Mouse (Mus musculus) myocyte (in vitro differentiated cells): ENCODE measurements around the gene 1700021F07Rik. TPM values are rescaled to one million over a fixed set of nuclear protein-coding genes. Genes with fewer than 3 reads are reported as not detected.

ENCODE experiments used
- H3K27me3 ChIP-seq: one replicate; pipeline ENCODE4 v1.6.1; 2011; ENCODE audit not compliant: control insufficient read depth, insufficient read depth, insufficient read length
- H3K36me3 ChIP-seq: one replicate; pipeline ENCODE4 v1.6.1; 2011; ENCODE audit not compliant: control insufficient read depth, insufficient read depth
- H3K4me2 ChIP-seq: one replicate; pipeline ENCODE4 v1.6.1; 2011; ENCODE audit warnings: low read depth, control low read depth
- H3K4me3 ChIP-seq: one replicate; pipeline ENCODE4 v1.5.1; 2011; ENCODE audit warnings: mild to moderate bottlenecking, control low read depth, moderate library complexity
- H3K79me2 ChIP-seq: one replicate; pipeline ENCODE4 v1.6.1; 2011; ENCODE audit not compliant: control insufficient read depth, insufficient read depth
- H3ac ChIP-seq: one replicate; pipeline ENCODE4 v1.6.1; 2011; ENCODE audit not compliant: control insufficient read depth, insufficient read length
- CEBPB ChIP-seq: IDR thresholded peaks from 2 replicates; pipeline ENCODE4 v1.6.1; 2011; ENCODE audit warnings: mild to moderate bottlenecking, moderate library complexity; ENCODE audit not compliant: poor library complexity, insufficient read depth, severe bottlenecking
- E2F4 ChIP-seq: IDR thresholded peaks from one replicate; pipeline ENCODE4 v1.6.1; 2011; ENCODE audit warnings: mild to moderate bottlenecking, control low read depth, moderate library complexity; ENCODE audit not compliant: insufficient read depth
- MAX ChIP-seq: IDR thresholded peaks from one replicate; pipeline ENCODE4 v1.6.1; 2011; ENCODE audit warnings: low read depth, mild to moderate bottlenecking, control low read depth
- MYOD1 ChIP-seq, 3 experiments: IDR thresholded peaks; one replicate each; pipeline ENCODE4 v1.6.1; 2011; ENCODE audit warnings: control low read depth in 2 of 3, low read depth in 2 of 3, mild to moderate bottlenecking in 2 of 3, moderate library complexity in 1 of 3; ENCODE audit not compliant: insufficient read length in 2 of 3, control insufficient read depth in 1 of 3
- MYOG ChIP-seq, 3 experiments: IDR thresholded peaks; one replicate each; pipeline ENCODE4 v1.6.1; 2011; ENCODE audit warnings: control low read depth in 2 of 3, low read depth in 2 of 3, mild to moderate bottlenecking in 2 of 3; ENCODE audit not compliant: insufficient read length in 2 of 3, control insufficient read depth in 1 of 3, insufficient read depth in 1 of 3
- POLR2A ChIP-seq: IDR thresholded peaks from one replicate; pipeline ENCODE4 v1.6.1; 2011; ENCODE audit warnings: low read depth, mild to moderate bottlenecking, control low read depth, moderate library complexity; ENCODE audit not compliant: insufficient read length
- POLR2AphosphoS2 ChIP-seq: IDR thresholded peaks from one replicate; pipeline ENCODE4 v1.6.1; 2011; ENCODE audit warnings: low read depth, control low read depth; ENCODE audit not compliant: insufficient read length
- REST ChIP-seq: IDR thresholded peaks from one replicate; pipeline ENCODE4 v1.6.1; 2011; ENCODE audit warnings: mild to moderate bottlenecking, control low read depth, moderate library complexity; ENCODE audit not compliant: insufficient read depth, insufficient read length
- SRF ChIP-seq: IDR thresholded peaks from one replicate; pipeline ENCODE4 v1.6.1; 2011; ENCODE audit warnings: low read depth; ENCODE audit not compliant: control insufficient read depth, insufficient read length
- TCF12 ChIP-seq: IDR thresholded peaks from one replicate; pipeline ENCODE4 v1.6.1; 2011; ENCODE audit warnings: mild to moderate bottlenecking, control low read depth; ENCODE audit not compliant: poor library complexity, insufficient read depth, severe bottlenecking
- TCF3 ChIP-seq: IDR thresholded peaks from one replicate; pipeline ENCODE4 v1.6.1; 2011; ENCODE audit warnings: low read depth, control low read depth; ENCODE audit not compliant: insufficient read length
- USF1 ChIP-seq: IDR thresholded peaks from one replicate; pipeline ENCODE4 v1.6.1; 2011; ENCODE audit warnings: low read depth, mild to moderate bottlenecking, control low read depth, moderate library complexity
- polyA plus RNA-seq: library from polyadenylated mRNA; unstranded; fragments of >200 nt; fragmentation: generic; extraction: Trizol; gene quantifications from one replicate; pipeline ENCODE4 v1.2.1, GENCODE M21; 2012; ENCODE audit warnings: missing spikeins

The 1700021F07Rik gene
- polyA plus RNA-seq, 1 experiment: not detected

GRCm38 (mm10) chr2:173542716-173543115 lies 20.3 kb downstream of the 1700021F07Rik start:
- no peaks in the 10 kb centered on the region for H3K36me3 ChIP-seq
- TF ChIP-seq REST (no peak), TCF3 (no peak), SRF (no peak), CEBPB (no peak), TCF12 (no peak), E2F4 (no peak), POLR2AphosphoS2 (no peak), MAX (no peak), MYOG (IDR thresholded peaks at IDR 0.05; ENCODE audit: control insufficient read depth in 1 of 3, insufficient read depth in 1 of 3, insufficient read length in 2 of 3, low read depth in 2 of 3) (no peak), MYOD1 (IDR thresholded peaks at IDR 0.05; ENCODE audit: control insufficient read depth in 1 of 3, insufficient read length in 2 of 3, low read depth in 2 of 3) (no peak), USF1 (no peak), POLR2A (no peak)

GRCm38 (mm10) chr2:173545992-173546703 lies 23.8 kb downstream of the 1700021F07Rik start:
- Histone ChIP-seq H3K4me3 (no peak overlapping the region), H3ac (no peak overlapping the region), H3K27me3 (no peaks in the 10 kb centered on the region), H3K79me2 (no peaks in the 10 kb centered on the region), H3K4me2 (no peak overlapping the region), H3K36me3 (no peaks in the 10 kb centered on the region)
- TF ChIP-seq POLR2A (no peak), MYOG (IDR thresholded peaks at IDR 0.05; ENCODE audit: control insufficient read depth in 1 of 3, insufficient read depth in 1 of 3, insufficient read length in 2 of 3, low read depth in 2 of 3) (peak in 1 of 3 experiments; percentile 29), TCF12 (no peak), MYOD1 (IDR thresholded peaks at IDR 0.05; ENCODE audit: control insufficient read depth in 1 of 3, insufficient read length in 2 of 3, low read depth in 2 of 3) (peak in 2 of 3 experiments; percentile 21 to 37), TCF3 (no peak)

More at GRCm38 (mm10) chr2:173542716-173543115, 20.3 kb downstream of the 1700021F07Rik start:
- Histone ChIP-seq H3ac (no peak overlapping the region), H3K79me2 (no peaks in the 10 kb centered on the region), H3K4me2 (no peak overlapping the region), H3K27me3 (no peaks in the 10 kb centered on the region), H3K4me3 (no peak overlapping the region)

DNA sequence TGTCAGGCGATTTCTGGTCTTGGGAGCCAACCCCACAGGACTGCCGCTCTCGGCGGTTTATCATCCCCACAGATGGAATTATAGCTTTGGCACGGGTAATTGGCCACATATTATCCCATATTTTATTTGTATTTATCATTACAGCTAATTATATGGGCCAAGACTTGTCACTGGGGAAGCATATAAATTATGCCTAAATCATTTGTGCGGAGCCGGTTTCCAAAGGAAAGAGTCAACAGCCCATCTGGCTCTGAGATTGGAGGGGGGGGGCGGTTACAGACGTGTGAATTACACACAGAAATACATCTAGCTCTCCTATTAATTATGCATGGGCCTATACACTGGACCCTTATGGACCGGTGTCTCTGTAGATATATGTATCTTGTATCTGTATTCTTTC lies 26.9 kb downstream of the 1700021F07Rik start:
- H3K36me3 ChIP-seq: no peaks in the 10 kb centered on the region
- peaks cover 6% of the 10 kb centered on the region for H3K27me3 ChIP-seq
- no peak overlapping the region for H3ac ChIP-seq
- H3K79me2 ChIP-seq: no peaks in the 10 kb centered on the region
- no peak overlapping the region for H3K4me3 ChIP-seq
- TF ChIP-seq E2F4 (no peak), SRF (no peak), REST (no peak), CEBPB (no peak), USF1 (no peak), POLR2A (no peak), POLR2AphosphoS2 (no peak), TCF3 (no peak)
- no peak overlapping the region for H3K4me2 ChIP-seq

DNA sequence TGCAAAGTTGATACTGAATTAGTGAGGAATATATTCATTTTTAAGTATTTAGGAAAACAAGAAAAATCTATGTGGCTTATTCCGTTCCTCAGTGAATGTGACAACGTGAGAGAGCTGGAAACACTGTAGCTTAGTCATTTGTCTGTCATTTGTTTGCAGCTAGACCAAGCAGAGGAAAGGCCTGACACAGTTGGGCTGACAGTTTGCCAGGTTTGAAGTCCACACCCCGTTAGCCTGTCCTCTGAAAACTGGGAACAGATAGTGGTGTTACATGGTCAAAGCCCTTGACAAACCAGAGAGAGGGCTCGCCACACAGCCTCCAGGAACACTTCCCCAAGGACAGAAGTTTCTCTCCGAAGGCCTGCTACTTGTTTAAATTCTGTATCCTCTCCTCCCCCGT lies 28.3 kb downstream of the 1700021F07Rik start:
- H3K4me2 ChIP-seq: no peak overlapping the region
- peaks cover 12% of the 10 kb centered on the region for H3K27me3 ChIP-seq
- no peak for TF ChIP-seq POLR2A
- no peak for TF ChIP-seq POLR2AphosphoS2
- no peak for TF ChIP-seq SRF
- no peak for TF ChIP-seq REST
- TF ChIP-seq TCF3: no peak
- TF ChIP-seq CEBPB: no peak

GRCm38 (mm10) chr2:173553863-173554262 lies 31.5 kb downstream of the 1700021F07Rik start:
- Histone ChIP-seq H3K4me2 (no peak overlapping the region), H3K36me3 (no peaks in the 10 kb centered on the region), H3K27me3 (peaks cover 12% of the 10 kb centered on the region), H3K4me3 (no peak overlapping the region), H3ac (no peak overlapping the region), H3K79me2 (no peaks in the 10 kb centered on the region)
- no peak for TF ChIP-seq E2F4
- TF ChIP-seq TCF12: no peak
- TF ChIP-seq MYOG (IDR thresholded peaks at IDR 0.05; ENCODE audit: control insufficient read depth in 1 of 3, insufficient read depth in 1 of 3, insufficient read length in 2 of 3, low read depth in 2 of 3): no peak
- TF ChIP-seq MYOD1 (IDR thresholded peaks at IDR 0.05; ENCODE audit: control insufficient read depth in 1 of 3, insufficient read length in 2 of 3, low read depth in 2 of 3): no peak
- no peak for TF ChIP-seq SRF
- no peak for TF ChIP-seq TCF3
- TF ChIP-seq REST: no peak
- TF ChIP-seq POLR2AphosphoS2: no peak
- no peak for TF ChIP-seq CEBPB
- no peak for TF ChIP-seq POLR2A
- no peak for TF ChIP-seq USF1
- TF ChIP-seq MAX: no peak

More for the DNA sequence above, 28.3 kb downstream of the 1700021F07Rik start:
- Histone ChIP-seq H3K36me3 (no peaks in the 10 kb centered on the region), H3ac (no peak overlapping the region), H3K79me2 (no peaks in the 10 kb centered on the region), H3K4me3 (no peak overlapping the region)
